Mouse (Mus musculus) left cerebral cortex, postnatal 36 days (tissue): ENCODE measurements around the gene Stom. TPM values are rescaled to one million over a fixed set of nuclear protein-coding genes. Genes with fewer than 3 reads are reported as not detected.

Experiments used
- DNase-seq, 2 experiments: peaks; one replicate each; pipeline ENCODE4 v3.0.0; 2021 to 2022; ENCODE audit warnings: low spot score in 2 of 2, mixed read lengths in 1 of 2
- intact Hi-C: fragments of 180-260 bp; cut with DNase I; formaldehyde crosslinking; loops from one replicate; pipeline ENCODE4 v1.15.1; 2025
- total RNA-seq, 2 experiments: library from RNA; stranded (reverse); gene quantifications; 2 replicates each; pipeline ENCODE4 v1.2.3; 2021

Gene Stom
- total RNA-seq, 2 experiments from 2014 or later, result 5.7 to 6.0 TPM

DNA sequence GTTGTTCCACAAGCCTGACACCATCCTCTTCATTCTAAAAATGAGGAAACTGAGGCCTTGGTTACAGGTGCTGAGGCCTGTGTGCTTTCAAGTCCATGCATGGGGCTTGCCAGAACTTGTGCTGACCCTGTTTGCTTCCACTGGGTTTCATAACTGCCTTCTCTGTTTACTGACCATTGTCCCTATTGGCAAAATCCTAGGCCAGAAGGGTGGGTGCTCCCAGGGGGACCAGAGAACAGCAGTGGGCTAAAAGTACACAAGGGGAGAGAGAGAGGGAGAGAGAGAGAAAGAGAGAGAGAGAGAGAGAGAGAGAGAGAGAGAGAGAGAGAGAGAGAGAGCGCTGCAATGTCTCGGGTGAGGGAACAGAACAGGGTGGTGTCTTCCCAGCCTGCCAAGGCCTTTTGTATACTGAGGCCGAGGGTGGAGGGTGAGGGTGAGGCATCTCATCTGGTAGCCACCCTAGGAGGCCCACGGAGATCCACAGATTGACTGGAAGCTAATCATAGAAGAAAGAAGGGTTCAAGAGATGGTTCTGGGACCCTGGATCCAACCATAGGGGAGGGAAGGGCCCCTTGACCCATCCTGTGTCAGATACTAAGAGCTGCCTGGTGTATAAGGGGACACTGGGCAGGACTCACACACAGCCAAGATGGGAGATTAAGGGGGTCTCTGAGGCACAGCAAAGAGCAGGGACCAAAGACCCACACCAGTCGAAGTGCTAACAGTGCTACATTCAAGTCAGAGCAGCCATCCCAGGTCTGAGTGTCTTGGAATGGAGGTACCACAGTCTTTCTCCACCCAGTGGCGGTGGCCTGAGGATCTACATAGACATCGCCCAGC lies 58.2 kb downstream of the Stom start:
- no peak for DNase-seq
- intact Hi-C loops, result no loop called here

DNA sequence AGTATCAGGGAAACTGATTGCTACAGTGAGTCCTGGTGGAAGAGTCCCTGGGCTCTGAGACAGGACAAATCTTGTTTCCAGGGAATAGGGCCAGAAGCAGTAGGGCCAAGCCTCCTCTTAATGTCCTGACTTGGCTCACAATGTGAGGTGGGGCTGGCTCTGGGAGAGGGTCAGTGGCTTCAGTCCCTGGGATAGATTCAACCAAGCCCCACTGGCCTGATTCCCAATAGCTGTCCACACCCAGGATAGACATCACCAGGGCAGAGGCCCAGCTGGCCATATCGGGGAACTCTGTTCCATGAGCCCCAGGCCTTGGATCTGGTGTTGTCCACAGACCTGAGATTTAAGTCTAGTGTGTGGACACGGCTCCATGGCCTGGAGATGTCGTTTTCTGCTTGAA lies 59.1 kb downstream of the Stom start:
- DNase-seq, result no peak
- intact Hi-C loops, result no loop called here

DNA sequence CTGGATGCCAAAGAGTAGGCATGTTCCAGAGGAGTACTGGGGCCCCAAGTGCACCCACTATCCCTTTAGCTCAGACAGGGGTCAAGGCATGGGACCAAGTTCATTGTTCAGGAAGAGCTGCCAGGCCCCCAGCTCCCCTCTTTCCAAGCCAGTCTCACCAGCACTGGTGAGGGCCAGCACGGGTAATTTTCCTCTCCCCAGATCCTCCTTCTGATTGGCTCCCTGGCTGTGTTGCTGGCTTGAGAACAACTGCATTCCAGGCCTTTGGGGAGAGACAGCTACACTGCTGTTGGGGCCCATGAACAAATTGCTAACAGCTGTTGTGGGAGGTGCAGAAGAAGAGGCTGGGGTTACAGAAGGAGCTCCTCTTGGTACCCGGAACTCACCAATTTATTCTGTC lies 63.2 kb downstream of the Stom start:
- intact Hi-C loops, result no loop called here
- DNase-seq, result peak in 1 of 2 experiments; percentile 21

DNA sequence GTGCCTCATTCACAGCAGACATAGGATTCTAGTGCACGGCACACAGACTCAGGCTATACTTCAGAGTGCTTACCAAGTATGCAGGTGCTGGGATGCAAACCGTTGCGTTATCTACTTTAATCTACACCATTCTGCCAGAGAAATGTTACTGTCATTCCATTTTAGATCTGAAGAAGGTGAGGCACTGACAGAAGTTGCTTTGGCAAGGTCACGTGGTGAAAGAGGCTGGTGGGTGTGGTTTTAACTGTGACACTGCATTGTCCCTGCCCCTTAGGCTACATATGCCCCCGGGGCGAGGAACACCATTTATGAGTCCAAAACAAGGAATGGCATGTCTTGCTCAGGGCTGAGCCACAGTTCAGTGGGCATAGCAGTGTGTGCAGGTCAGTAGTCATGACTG lies 63.9 kb downstream of the Stom start:
- intact Hi-C loops, result no loop called here
- DNase-seq, result no peak

DNA sequence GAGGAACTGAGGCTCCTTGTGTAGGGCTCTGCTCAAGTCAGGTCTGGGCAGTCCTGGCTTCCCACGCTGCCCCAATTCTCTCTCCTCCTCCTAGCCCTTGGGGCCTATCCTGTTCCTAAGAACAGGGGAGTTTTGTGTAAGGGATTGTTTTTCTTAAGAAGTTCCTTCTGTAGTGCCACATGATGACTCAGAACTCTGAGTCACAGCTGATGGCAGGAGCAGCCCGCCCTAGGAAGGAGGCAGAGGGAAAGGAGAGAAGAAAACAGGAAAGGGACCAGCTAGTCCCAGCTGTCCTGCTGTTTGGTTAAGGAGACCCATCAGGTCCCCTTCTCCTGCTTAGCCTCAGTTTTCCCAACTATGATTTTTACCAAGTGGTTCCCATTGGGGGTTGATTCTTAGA lies 65.0 kb downstream of the Stom start:
- DNase-seq, result peak; percentile 47 to 59
- intact Hi-C loops, result loop anchor here (2.0 kb wide), 1 partner anchor 57 kb away; no protein-coding TSS in a partner anchor

DNA sequence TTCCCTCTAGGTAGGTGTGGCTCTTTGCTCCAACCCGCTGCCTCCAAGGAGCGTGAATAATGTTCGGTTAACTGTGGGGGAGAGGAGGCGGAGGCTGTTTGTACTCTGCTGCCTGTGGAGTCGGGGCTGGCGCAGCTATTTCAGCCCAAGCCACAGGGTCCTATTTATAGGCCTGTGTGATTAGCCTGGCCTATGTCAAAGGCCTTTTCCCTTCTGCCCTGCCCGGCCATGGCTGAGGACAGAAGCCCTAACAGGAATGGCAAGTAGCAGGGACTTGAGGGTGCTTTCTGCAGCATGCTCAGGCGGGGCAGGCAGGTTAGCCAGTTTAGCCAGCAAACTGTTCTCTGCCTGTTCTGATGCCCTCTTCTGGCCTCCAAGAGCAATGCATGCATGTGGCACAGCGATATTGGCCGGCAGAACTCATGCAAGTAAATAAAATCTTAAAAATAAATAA lies 66.2 kb downstream of the Stom start:
- intact Hi-C loops, result loop anchor here (2.0 kb wide), 1 partner anchor 56 kb away; no protein-coding TSS in a partner anchor
- peak; percentile 52 to 67 for DNase-seq

DNA sequence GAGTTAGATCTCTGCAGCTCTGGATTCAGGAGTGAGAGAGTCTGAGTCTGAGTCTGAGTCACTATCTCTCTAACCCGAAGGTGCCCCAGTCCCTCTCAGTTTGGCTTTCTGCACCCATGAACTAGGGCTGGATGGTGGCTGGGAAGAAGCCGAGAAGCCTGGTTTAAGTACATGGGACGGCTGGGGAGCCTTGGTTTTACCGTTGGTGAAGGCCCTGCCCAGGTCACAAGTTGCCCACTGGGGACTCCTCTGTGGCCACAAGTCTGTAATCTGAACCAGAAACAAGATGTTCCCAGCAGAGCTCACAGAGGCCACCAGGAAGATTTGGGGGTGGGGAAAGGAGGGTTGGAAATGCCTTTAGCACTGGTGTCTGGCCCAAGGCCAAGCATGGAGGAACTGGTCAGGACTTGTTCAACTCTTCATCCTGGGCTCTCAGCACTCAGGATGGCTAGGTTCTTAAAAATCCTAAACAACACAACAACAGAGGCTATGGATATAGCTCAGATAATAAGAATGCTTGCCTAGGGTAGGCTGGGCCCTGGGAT lies 67.0 kb downstream of the Stom start:
- intact Hi-C loops, result loop anchor here (2.0 kb wide), 1 partner anchor 55 kb away; no protein-coding TSS in a partner anchor
- no peak for DNase-seq

DNA sequence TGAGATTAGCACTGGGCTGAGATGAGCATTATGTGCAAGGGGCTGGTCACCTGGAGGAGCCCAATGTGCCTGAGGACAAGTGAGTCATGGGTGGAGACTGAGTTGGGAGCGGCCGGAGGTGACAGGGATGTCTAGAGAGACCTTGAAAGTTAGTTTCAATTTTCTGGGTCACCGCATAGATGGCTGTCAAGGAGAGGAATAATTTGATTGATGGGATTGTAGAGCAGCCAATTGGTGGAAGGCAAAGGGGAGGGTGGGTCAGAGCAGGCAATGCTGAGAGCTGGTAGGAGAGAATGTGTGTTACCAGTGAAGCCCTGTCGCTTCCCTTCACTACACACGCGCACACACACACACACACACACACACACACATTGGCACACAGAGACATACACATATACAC lies 67.6 kb downstream of the Stom start:
- intact Hi-C loops, result no loop called here
- no peak for DNase-seq

DNA sequence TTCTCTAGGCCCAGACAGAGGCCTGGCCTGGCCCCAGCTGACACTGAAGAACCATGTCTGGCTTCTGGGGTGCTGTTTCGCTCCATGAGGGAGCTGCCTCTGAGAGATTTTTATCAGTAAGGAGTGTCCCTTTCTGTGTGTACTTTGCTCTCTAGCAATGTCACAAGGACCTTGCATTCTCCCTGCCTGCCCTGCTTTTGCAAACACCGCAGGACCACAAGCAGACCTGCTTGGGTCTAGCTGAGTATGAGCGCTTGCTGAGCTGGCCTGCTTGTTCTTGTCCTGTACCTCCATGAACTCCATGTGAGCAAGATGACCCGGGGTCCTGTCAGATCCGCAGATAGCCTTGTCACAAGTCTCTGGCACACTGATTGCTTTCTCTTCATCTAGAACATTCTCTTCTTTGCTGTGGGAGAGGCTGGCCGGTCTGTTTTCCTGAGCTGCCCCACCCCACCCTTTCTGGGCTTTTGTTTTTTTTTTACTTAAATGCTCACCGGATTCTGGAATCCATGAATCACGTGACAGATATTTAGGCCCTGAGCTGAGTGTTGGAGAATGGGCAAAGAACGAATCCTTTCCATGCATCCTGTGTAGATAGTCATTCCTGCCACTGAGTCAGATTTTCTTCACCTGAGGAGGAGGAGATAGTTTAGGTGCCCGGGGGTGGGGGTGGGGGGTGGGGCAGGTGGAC lies 68.8 kb downstream of the Stom start:
- no peak for DNase-seq
- intact Hi-C loops, result no loop called here

DNA sequence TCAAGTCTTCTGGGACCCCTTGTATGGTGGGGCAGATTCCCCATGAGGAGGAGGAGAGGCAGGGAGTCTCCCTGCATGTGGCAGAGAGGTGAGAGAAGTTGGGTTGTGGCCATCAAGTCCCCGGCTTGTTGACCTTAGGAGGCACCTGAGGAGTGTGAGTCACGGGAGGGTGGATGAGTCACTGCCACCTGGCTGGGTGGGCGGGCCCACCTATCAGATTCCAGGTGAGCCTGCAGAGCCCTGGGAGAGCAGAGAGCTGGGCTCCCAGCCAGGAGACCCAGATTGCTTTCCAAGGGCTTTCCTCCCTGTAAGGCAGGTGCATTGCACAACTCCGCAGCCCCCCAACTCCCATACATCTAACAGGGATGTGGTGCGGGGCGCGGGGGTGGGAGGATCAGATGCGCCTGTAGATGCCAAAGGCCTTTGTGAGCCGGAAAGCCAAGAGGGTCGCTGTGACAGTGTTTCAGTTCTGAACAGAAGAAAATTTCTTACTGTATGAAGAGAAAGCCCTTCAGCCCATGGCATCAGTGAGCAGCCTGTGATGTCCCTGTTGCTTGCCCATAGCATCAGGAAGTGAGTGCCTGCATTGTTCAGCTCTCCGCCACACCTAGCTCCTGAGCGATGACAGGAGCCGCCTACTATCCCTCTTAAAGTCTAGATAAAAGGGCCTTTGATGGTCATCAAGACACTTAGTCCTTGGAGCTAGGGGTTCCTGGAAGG lies 69.5 kb downstream of the Stom start:
- intact Hi-C loops, result no loop called here
- no peak for DNase-seq

DNA sequence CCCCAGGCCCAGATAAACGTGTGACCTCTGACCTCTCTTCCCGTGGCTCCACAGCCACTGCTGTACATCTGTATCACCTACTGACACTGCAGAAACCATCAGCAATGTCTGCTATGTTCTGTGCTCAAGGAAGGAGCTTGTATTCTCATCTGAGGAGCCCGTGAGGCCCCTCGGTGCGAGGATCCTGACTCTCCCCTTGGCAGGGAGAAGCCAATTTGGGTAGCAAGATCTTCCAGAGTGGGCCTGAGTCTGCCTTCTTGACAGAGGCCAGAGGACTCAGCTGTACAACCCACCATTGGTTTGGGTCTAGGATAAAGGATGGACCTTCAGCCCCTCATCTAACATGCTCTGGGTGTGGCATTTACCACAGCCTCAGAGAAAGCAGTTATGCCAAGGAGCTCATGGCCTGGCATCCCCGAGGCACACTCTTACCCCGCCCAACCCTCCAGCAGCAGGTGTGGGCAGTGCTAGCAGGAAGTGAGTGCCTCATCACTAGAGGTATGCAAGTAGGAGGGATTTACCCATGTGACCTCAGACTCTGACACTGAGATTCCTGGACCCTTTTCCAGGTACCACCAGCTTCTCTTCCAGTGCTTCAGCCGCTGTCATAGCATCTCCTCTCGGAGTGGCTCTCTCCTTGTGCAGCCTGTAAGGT lies 70.4 kb downstream of the Stom start:
- intact Hi-C loops, result no loop called here
- no peak for DNase-seq

DNA sequence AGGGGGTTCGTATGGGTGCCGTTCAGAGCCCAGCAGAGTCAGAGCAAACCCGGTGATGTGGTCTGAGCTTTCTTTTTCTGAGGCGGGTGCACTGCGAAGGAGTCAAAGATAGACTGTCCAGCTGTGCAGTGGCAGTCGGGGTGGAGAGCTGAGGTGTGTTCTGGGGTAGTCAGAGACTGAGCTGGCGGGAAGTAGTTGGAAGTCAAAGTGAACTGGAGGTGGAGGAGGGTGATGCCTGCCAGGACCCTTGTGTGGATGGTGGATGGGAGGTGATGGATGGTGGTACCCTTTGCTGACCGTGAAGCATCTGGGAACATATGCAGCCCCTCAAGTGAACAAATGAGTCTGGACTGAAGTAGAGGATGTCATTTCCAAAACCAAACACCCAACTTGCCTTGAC lies 71.0 kb downstream of the Stom start:
- intact Hi-C loops, result no loop called here

DNA sequence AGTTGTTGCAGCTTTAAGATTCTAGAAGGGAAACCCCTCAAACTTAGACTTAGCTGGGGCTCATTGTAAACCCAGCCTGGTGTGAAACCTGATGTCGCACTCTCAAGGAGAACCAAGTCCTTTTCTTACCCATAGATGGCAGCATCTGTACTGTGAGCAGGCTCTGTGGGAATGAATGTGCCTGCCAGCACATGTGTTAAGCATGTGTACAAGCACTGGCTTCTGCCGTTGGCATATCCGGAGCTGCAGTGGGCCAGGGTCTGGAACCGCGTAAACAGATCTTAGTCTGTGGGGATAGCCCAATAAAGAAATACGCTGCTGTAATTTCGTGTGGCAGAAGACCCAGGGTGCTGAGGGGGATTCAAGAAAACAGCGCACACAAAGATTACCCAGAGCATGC lies 71.5 kb downstream of the Stom start:
- intact Hi-C loops, result no loop called here
- peak in 1 of 2 experiments; percentile 49 for DNase-seq

More for the DNA sequence above, 71.0 kb downstream of the Stom start:
- DNase-seq, result no peak

DNA sequence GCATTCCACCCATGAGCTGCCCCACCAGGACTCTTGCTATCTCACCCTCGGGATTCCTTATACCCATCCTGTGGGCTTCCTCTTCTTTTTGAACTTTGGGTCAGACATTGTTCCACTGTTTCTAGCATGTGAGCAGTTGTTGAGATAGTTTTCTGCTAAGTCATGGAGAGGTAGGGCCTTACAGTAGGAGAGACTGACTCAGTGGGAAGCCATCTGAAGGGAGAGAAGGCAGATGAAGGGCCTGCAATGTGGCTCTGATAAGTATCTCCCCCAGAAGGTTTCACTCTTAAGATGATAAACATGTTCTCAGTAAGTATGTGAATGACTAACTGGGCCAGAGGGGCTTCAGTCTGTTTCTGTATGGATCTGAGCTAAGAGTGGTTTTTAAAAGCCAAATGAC lies 72.7 kb downstream of the Stom start:
- intact Hi-C loops, result no loop called here
- DNase-seq, result no peak

Other genes with a start within 250 kb of the Stom start
- gene AI182371, start 235.4 kb downstream of the Stom start, total RNA-seq, result under 1 TPM in 1 of 2 experiments, not detected in 1; 0.45 TPM
- 10 to 100 TPM in 1 of 2 experiments, 1 to 10 TPM in 1; 6.7 to 11.0 TPM for gene Cntrl, start 227.5 kb downstream of the Stom start, total RNA-seq
- 100 to 1,000 TPM; 224 to 235 TPM for gene Rab14, start 135.9 kb downstream of the Stom start, total RNA-seq
- gene Gsn, start 80.6 kb downstream of the Stom start, total RNA-seq, result 10 to 100 TPM; 57.7 to 90.6 TPM
- not detected for gene 4930568D16Rik, start 30.8 kb upstream of the Stom start, total RNA-seq
- not detected for gene 4930402F06Rik, start 60.2 kb upstream of the Stom start, total RNA-seq
- 1 to 10 TPM; 3.3 to 3.8 TPM for gene Ggta1, start 126.3 kb upstream of the Stom start, total RNA-seq
- gene Dab2ip, start 221.3 kb upstream of the Stom start, total RNA-seq, result 100 to 1,000 TPM; 144 to 156 TPM